Mouse (Mus musculus) liver, embryonic 13.5 days (tissue): Measurements from ENCODE around the gene Serinc2. TPM values are rescaled to one million over a fixed set of nuclear protein-coding genes. Genes with fewer than 3 reads are reported as not detected.

Experiments
- ATAC-seq: fragments of 200-750 bp; cut with Nextera tagmentation; 2 replicates; pipeline ENCODE4 v1.8.0; 2017; ENCODE audit warnings: low read depth, mild to moderate bottlenecking, moderate number of reproducible peaks, moderate library complexity
- DNase-seq: peaks from one replicate; pipeline ENCODE4 v3.0.0; 2022
- H3K27ac ChIP-seq: fragments of 300-500 bp; sonication (generic); 2 replicates; pipeline ENCODE4 v1.5.1; 2015; ENCODE audit warnings: moderate library complexity, mild to moderate bottlenecking, inconsistent platforms
- H3K27me3 ChIP-seq: fragments of 300-500 bp; sonication (generic); 2 replicates; pipeline ENCODE4 v1.6.1; 2015; ENCODE audit warnings: mild to moderate bottlenecking, inconsistent platforms
- H3K36me3 ChIP-seq: fragments of 300-500 bp; sonication (generic); 2 replicates; pipeline ENCODE4 v1.6.1; 2015; ENCODE audit warnings: mild to moderate bottlenecking, inconsistent platforms
- H3K4me1 ChIP-seq: fragments of 300-500 bp; sonication (generic); replicated peaks from 2 replicates; pipeline ENCODE4 v1.6.1; 2015; ENCODE audit warnings: inconsistent platforms
- H3K4me2 ChIP-seq: fragments of 300-500 bp; sonication (generic); 2 replicates; pipeline ENCODE4 v1.6.1; 2015; ENCODE audit warnings: inconsistent platforms, mild to moderate bottlenecking, moderate library complexity
- H3K4me3 ChIP-seq: fragments of 300-500 bp; sonication (generic); replicated peaks from 2 replicates; pipeline ENCODE4 v1.5.1; 2015; ENCODE audit warnings: mild to moderate bottlenecking, inconsistent platforms
- H3K9ac ChIP-seq: fragments of 300-500 bp; sonication (generic); 2 replicates; pipeline ENCODE4 v1.6.1; 2015; ENCODE audit warnings: mild to moderate bottlenecking, inconsistent platforms
- H3K9me3 ChIP-seq: fragments of 300-500 bp; sonication (generic); replicated peaks from 2 replicates; pipeline ENCODE4 v1.6.1; 2016; ENCODE audit warnings: inconsistent platforms
- whole genome bisulfite sequencing: fragments of 180-500 bp; shearing (Covaris S2); methylation state at CpG from one replicate; pipeline ENCODE4 v1.1.7; 2015; ENCODE audit not compliant: insufficient replicate concordance; 5-methylcytosine and 5-hydroxymethylcytosine counted together
- polyA plus RNA-seq: library from polyadenylated mRNA; unstranded; fragments of >200 nt; fragmentation: Nextera tagmentation; extraction: Ambion mirVana; gene quantifications from 2 replicates; pipeline ENCODE4 v1.2.1, GENCODE M21; 2015

Gene Serinc2
- polyA plus RNA-seq, 1 experiment from 2014 or later: 0.99 TPM

DNA sequence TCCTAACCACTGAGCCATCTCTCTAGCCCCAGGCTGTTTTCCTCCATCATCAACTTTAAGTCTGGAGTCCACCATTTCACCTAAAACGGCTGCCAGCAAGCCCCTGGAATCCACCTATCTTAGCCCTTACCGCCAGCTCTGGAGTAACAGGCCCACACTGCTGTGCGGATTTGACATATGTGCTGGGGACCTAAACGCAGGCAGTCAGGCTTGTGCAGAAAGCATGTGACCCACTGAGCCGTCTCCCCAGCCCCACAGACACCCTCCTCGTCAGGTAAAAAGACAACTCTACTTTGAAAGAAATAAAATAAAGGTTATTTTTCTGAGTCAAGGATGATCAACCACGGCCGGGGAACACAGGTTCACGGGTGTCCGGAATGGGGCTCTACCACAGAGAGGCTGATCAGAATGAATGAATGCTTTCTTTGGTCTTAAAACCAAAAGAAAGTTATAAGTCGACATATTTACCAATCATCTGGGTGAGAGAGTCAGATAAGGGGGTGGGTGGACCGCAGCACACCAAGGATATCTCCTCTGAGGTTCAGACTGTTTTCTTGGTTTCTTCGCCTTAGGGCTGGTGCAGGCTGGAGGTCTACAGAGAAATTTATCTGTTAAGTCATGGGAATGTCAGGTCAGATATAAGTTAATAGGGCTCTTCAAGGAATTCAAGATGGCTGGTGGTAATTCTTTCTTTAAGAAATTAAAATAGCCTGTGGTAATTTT lies 17.4 kb upstream of the Serinc2 start:
- Histone ChIP-seq H3K27ac (peak overlapping the region; percentile 97), H3K9ac (peak overlapping the region; percentile 75), H3K27me3 (no peaks in the 10 kb centered on the region), H3K9me3 (no peaks in the 10 kb centered on the region), H3K4me1 (peaks cover 64% of the 10 kb centered on the region), H3K4me3 (peak overlapping the region; percentile 44), H3K36me3 (no peaks in the 10 kb centered on the region), H3K4me2 (peak overlapping the region; percentile 73)
- ATAC-seq (peak; percentile 80), DNase-seq (peak; percentile 69)
- WGBS: 24% methylated on average over 13 of the region's 13 CpGs

DNA sequence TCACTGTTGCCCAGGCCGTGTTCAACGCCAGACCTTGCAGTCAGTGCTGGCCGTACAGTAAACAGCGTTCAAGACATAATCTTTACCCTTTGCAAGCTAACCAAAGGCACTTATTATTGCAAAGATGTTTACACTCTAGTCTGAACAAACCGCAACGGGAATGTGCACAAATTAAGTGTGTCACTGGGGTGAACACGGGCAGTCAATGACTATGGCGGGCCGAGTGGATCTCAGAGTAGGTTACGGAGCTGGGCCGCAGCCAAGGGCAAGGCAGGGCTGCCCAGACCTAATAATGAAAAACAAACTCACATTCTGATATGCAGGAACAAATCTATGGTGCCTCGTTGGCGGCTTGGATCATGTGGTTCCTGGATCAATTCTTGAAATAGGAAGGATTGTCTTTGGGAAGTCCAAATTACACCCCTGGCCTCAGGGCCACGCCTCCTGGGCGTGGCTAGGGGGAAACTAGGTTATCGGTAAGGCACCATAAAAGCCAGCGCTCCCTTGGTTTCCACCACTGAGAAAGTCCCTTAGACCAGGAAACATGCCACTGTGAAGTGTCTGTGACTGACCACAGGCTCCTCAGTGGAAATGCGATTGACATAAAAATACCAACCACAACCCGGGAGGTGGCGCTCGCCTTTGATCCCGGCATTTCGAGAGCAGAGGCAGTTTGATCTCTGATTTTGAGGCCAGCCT lies 16.2 kb upstream of the Serinc2 start:
- DNase-seq: peak; percentile 79
- 41% methylated on average over 23 of the region's 23 CpGs for WGBS

DNA sequence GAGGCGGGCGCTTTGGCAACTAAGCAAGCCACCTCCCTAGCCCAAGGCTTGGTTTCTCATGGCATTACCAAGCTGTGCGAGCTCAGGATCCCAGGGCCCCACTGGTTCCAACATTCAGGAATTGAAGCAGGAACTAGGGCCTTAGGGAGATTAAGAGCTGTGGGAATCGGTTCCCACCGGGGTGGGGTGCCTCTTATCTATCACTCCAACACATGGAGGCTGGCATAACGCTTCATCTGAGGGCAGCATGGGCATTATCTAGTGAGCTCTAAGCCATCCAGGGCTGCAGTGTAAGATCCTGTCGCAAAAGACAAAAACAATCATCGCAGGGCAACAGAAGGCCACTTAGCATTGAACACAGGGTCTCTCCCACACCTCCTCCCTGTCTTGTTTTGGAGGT lies 15.5 kb upstream of the Serinc2 start:
- 41% methylated on average over 8 of the region's 8 CpGs for WGBS
- Histone ChIP-seq H3K36me3 (no peaks in the 10 kb centered on the region), H3K4me2 (peak overlapping the region; percentile 73), H3K9ac (peak overlapping the region; percentile 75), H3K27me3 (peaks cover 14% of the 10 kb centered on the region), H3K27ac (peak overlapping the region; percentile 97), H3K4me3 (peak overlapping the region; percentile 44), H3K9me3 (no peaks in the 10 kb centered on the region), H3K4me1 (peaks cover 59% of the 10 kb centered on the region)
- peak; percentile 57 for ATAC-seq
- peak; percentile 61 for DNase-seq

More for the DNA sequence above, 16.2 kb upstream of the Serinc2 start:
- Histone ChIP-seq H3K4me2 (peak overlapping the region; percentile 73), H3K9me3 (no peaks in the 10 kb centered on the region), H3K27me3 (peaks cover 10% of the 10 kb centered on the region), H3K4me3 (peak overlapping the region; percentile 44), H3K4me1 (peaks cover 64% of the 10 kb centered on the region), H3K9ac (peak overlapping the region; percentile 75), H3K27ac (peak overlapping the region; percentile 97), H3K36me3 (no peaks in the 10 kb centered on the region)
- ATAC-seq: peak; percentile 41

DNA sequence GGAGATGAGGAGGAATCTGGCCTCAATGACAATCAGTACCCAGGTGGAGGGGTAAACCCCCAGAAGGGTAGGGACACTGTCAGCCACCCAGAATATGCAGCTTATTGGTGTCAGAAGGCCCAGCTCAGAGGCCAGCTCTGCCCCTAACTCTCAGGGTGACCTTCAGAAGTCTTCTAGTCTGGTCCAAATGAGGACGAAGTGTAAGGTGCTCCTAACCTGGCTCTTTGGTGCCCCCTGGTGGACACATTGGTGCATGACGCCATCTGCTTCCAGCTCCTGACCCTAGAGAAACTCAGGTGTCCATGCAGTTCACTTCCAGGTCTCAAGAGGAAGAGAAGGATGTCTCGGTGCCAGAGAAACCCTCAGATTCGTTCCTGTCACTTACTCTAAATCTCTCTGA lies 13.3 kb upstream of the Serinc2 start:
- ATAC-seq (no peak), DNase-seq (peak; percentile 74)
- no peak overlapping the region for H3K4me2 ChIP-seq
- no peaks in the 10 kb centered on the region for H3K9me3 ChIP-seq
- H3K9ac ChIP-seq: no peak overlapping the region
- H3K27ac ChIP-seq: 0 out of 2 replicates have a peak overlapping the region, but pooled peaks have one; percentile 51
- 1% methylated on average over 4 of the region's 4 CpGs for WGBS
- H3K4me1 ChIP-seq: peaks cover 37% of the 10 kb centered on the region
- no peaks in the 10 kb centered on the region for H3K36me3 ChIP-seq
- H3K4me3 ChIP-seq: no peak overlapping the region
- H3K27me3 ChIP-seq: peaks cover 31% of the 10 kb centered on the region

DNA sequence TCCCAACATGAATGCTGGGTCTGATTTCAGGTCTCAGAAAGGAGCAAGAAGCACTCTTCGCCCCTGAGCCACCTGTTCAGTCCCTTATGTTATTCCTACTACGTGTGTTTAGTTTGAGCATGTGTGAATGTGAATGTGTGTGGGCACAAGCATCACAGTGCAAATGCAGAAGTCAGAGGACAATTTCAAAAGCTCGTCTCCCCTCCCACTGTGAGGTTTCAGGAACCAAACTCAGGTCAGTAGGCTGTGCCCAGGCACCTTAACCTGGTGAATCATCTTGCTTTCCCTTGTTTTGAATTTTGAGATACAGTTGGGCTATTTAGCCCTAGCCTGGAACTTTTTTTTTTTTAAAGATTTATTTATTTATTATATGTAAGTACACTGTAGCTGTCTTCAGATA lies 10.8 kb upstream of the Serinc2 start:
- Histone ChIP-seq H3K27me3 (peaks cover 51% of the 10 kb centered on the region), H3K9ac (no peak overlapping the region), H3K9me3 (no peaks in the 10 kb centered on the region), H3K36me3 (no peaks in the 10 kb centered on the region), H3K27ac (no peak overlapping the region), H3K4me3 (no peak overlapping the region), H3K4me1 (peaks cover 18% of the 10 kb centered on the region), H3K4me2 (no peak overlapping the region)
- WGBS: 40% methylated on average over 3 of the region's 3 CpGs
- DNase-seq (no peak), ATAC-seq (no peak)

DNA sequence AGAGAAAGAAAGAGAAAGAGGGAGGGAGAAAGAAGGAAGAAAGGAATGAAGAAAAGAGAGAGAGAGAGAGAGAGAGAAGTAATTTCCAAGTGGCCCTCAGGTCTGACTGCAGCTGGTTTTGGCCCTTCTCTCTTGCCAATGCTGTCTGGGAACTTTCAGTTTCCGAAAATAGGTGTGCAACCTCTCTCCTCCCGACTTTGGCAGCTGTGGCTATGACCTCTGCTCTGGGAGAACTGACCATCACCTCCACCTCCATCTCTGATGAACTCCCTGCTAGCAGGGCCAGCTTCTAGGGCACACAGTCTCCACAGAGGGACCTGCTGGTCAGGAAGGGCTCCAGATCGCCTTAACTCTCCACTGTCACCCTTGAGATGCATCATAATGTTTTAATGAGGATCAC lies 7.5 kb upstream of the Serinc2 start:
- 31% methylated on average over 3 of the region's 3 CpGs for WGBS
- Histone ChIP-seq H3K9me3 (no peaks in the 10 kb centered on the region), H3K4me1 (no peaks in the 10 kb centered on the region), H3K36me3 (no peaks in the 10 kb centered on the region), H3K27me3 (peaks cover 79% of the 10 kb centered on the region), H3K4me2 (no peak overlapping the region), H3K4me3 (no peak overlapping the region), H3K27ac (no peak overlapping the region), H3K9ac (no peak overlapping the region)
- ATAC-seq (no peak), DNase-seq (no peak)

DNA sequence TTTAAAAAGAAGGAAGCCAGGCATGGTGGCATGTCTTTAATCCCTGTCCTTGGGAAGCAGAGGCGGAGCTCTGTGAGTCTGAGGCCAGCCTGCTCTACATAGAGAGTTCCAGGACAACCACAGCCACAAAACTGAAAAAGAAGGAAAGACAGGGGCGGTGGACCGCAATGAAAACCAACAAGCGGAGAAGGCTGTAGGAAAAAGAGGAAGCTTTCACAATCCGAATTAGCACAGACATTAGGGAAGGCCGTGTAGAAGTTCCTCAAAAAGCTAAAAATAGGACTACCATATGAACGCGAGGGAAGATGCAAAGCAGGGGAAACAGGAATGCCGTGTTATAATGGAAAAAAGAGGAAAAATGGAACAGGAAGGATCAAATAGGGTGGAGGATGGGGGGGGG lies 4.8 kb upstream of the Serinc2 start:
- H3K9me3 ChIP-seq: no peaks in the 10 kb centered on the region
- 15% methylated on average over 9 of the region's 9 CpGs for WGBS
- H3K9ac ChIP-seq: no peak overlapping the region
- ATAC-seq (no peak), DNase-seq (no peak)
- H3K4me2 ChIP-seq: no peak overlapping the region
- H3K27me3 ChIP-seq: peaks cover 82% of the 10 kb centered on the region
- no peak overlapping the region for H3K4me3 ChIP-seq
- H3K4me1 ChIP-seq: no peaks in the 10 kb centered on the region
- H3K27ac ChIP-seq: no peak overlapping the region
- no peaks in the 10 kb centered on the region for H3K36me3 ChIP-seq

DNA sequence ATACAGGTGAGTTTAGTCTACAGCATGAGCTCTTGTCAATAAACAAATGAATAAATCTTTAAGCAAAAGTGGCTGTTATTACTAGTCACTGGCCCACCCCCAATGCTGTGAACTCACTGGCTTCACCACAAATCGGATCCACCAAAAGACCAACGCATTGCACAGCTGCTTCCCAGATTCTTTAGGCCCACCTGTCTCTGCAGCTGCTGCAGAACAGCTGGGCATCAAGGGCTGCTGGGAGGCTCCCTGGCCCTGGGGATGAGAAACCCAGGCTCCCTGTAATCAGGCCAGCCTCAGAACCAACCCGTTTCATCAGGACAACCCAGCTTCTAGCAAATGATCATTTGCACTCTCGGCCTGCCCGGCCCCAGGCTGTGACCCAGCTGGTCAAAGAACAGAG lies 3.9 kb upstream of the Serinc2 start:
- Histone ChIP-seq H3K4me1 (no peaks in the 10 kb centered on the region), H3K9me3 (no peaks in the 10 kb centered on the region), H3K27me3 (peaks cover 85% of the 10 kb centered on the region), H3K4me3 (no peak overlapping the region), H3K9ac (no peak overlapping the region), H3K4me2 (no peak overlapping the region), H3K27ac (no peak overlapping the region), H3K36me3 (no peaks in the 10 kb centered on the region)
- DNase-seq (no peak), ATAC-seq (no peak)
- 57% methylated on average over 5 of the region's 5 CpGs for WGBS

DNA sequence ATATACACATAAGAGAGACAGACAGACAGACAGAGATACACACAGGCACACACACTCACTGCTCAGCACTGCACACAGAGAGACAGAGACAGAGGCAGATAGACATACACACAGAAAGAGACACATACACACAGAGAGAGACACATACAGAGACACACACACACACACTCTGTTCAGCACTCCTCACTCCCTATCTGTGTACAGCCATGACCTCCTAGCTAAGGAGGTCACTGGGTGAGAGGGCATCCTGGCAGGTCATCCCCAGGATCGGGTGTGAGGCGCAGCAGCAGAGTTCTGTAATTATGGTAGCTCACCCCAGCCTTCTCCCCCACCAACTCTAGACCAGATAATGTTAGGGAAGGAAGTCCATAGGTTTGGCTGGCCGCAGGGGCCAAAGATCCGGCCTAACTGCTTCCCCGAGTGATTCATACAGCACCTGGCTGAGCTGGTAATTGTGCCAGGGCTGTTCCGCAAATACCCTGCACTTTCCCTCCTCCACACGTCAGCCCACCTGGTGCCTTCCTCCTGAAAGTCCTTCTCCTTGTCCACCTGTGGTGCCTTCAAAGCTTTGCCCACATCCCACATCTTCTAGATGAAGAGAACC lies 2.3 kb downstream of the Serinc2 start:
- DNase-seq (no peak), ATAC-seq (no peak)
- H3K9me3 ChIP-seq: no peaks in the 10 kb centered on the region
- H3K4me2 ChIP-seq: no peak overlapping the region
- 34% methylated on average over 7 of the region's 7 CpGs for WGBS
- peaks cover 94% of the 10 kb centered on the region for H3K27me3 ChIP-seq
- no peak overlapping the region for H3K9ac ChIP-seq
- H3K27ac ChIP-seq: no peak overlapping the region
- no peaks in the 10 kb centered on the region for H3K36me3 ChIP-seq
- H3K4me1 ChIP-seq: peaks cover 19% of the 10 kb centered on the region
- H3K4me3 ChIP-seq: no peak overlapping the region

DNA sequence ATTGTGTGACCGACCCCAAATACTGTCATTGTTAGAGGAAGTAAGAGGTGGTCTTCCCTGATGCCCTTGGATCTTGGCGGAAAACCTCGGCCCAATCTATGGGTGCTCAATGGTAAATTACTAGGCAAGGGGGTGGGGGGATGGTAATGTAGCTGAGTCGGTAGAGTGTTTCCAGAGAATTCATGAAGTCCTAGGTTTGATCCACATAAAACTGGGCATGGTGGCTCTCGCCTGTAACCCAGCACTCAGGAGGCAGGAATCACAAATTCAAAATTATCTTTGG lies 3.2 kb downstream of the Serinc2 start:
- no peak for ATAC-seq
- H3K4me1 ChIP-seq: peaks cover 21% of the 10 kb centered on the region
- no peaks in the 10 kb centered on the region for H3K9me3 ChIP-seq
- no peak for DNase-seq
- H3K4me2 ChIP-seq: no peak overlapping the region
- H3K27ac ChIP-seq: no peak overlapping the region
- 44% methylated on average over 5 of the region's 5 CpGs for WGBS
- H3K4me3 ChIP-seq: peak overlapping the region; percentile 51; the same call in 1 of the 2 replicates
- no peaks in the 10 kb centered on the region for H3K36me3 ChIP-seq
- H3K9ac ChIP-seq: no peak overlapping the region
- peaks cover 94% of the 10 kb centered on the region for H3K27me3 ChIP-seq

DNA sequence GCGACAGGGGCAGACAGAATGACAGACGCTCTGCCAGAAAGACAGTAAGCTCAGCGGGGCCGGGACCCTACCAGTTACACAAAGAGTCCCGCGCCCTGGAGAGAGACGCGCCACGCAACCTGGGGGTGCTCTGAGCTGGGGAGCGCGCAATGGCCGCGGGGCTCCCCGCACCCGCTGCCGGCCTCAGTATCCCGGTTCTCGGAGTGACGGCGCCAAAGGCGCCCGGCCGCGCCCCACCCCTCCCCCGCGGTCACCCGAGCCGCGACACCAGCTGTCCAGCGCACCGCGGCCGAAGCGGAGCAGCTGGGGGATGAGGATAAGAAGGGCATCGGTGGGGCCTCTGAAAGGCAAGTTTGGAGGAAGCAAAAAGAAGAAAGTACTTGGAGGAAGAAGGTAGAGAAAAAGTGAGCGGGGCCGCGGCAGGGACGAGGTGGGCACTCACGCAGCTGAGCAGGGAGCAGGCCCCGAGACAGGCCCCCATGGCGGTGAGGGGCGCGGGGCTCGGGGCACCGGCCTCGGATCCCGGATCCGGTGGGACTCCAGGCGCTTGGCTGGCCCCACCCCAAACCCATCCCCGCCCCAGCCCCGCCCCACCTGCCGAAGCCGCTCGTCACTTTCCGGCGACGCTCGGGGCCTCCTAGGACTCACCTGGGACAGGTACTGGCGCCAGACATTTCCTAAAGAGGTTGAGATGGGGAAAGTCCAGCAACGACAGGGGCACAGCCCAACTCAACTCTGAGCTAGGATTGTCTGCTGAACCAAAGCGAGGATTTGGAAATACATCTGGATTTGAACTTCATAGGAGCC lies 3.8 kb downstream of the Serinc2 start:
- ATAC-seq: no peak
- peak overlapping the region; percentile 51 for H3K4me3 ChIP-seq
- 2% methylated on average over 62 of the region's 62 CpGs for WGBS
- DNase-seq: no peak
- H3K9ac ChIP-seq: peak overlapping the region; percentile 36
- H3K27ac ChIP-seq: no peak overlapping the region
- H3K36me3 ChIP-seq: no peaks in the 10 kb centered on the region
- peak overlapping the region; percentile 68 for H3K4me2 ChIP-seq
- H3K9me3 ChIP-seq: no peaks in the 10 kb centered on the region
- peaks cover 93% of the 10 kb centered on the region for H3K27me3 ChIP-seq
- H3K4me1 ChIP-seq: peaks cover 24% of the 10 kb centered on the region
